ENCODE assay signal across 10 mouse cellular contexts in the genomic region with DNA sequence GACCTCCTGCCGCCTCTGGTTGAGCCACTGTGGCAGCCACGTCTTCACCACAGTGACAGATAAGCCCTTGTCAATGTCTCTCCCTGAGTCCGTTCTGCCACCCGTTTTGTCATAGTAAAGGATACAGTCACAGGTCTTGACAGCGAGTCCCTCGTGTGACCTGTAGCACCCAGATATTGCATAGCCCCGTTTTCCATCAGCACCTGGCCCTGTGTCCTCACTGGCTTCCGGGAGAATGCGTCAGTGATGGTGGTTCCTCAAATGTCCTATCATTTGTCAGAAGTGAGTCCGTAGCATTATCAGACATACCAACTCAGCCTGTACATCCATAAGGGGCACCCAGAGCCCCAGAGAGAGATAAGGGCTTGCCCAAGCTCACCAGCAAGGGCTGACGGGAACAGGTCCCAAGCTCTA. TPM values are rescaled to one million over a fixed set of nuclear protein-coding genes. Genes with fewer than 3 reads are reported as not detected.
DNase-seq lines count a peak whose midpoint lies in the region; ATAC-seq and TF ChIP-seq lines count a peak whose summit lies in the region.
"Had no signal": no experiment of that assay in that cellular context is flagged by ENCODE, and none has a peak within 500 bp of the region (broad histone marks: within the 10 kb centered on the region; RNA-seq: fewer than 3 reads in every experiment).

No protein-coding gene starts in this region.

- DNase-seq in limb, embryonic 10.5 days (ENCODE audit: low spot score) = no peak
- no peak for DNase-seq in heart, postnatal 0 days (ENCODE audit: low spot score)
- DNase-seq in adrenal gland, postnatal 10 days = no peak
- no peak for DNase-seq in embryo, embryonic 10 days (ENCODE audit: low spot score)
- no peak for DNase-seq in adrenal gland, postnatal 25 days

- peaks cover 17% of the 10 kb centered on the region for H3K4me1 ChIP-seq in limb, embryonic 12.5 days (replicated peaks)
- peaks cover 16% of the 10 kb centered on the region for H3K4me1 ChIP-seq in limb, embryonic 10.5 days
- peaks cover 21% of the 10 kb centered on the region for H3K4me1 ChIP-seq in brown adipose tissue, adult 24 weeks (ENCODE audit: control insufficient read depth, insufficient read depth, insufficient read length, low read length)
- peaks cover 29% of the 10 kb centered on the region for H3K4me1 ChIP-seq in heart, postnatal 0 days (ENCODE audit: control insufficient read depth, insufficient read depth)

- no peak for ATAC-seq in limb, embryonic 12.5 days (ENCODE audit: insufficient number of reproducible peaks, insufficient read depth, low FRiP score, low TSS enrichment, low read depth)
- ATAC-seq in heart, postnatal 0 days (ENCODE audit: insufficient read depth, low read depth) = no peak
- ATAC-seq in megakaryocyte progenitor cell, adult 5-6 weeks (replicated peaks; ENCODE audit: poor library complexity) = peak; percentile 53
- ATAC-seq: forebrain, embryonic 14.5 days had no signal

- no peak overlapping the region for H3K9ac ChIP-seq in limb, embryonic 12.5 days (replicated peaks)
- no peak overlapping the region for H3K9ac ChIP-seq in heart, postnatal 0 days (replicated peaks; ENCODE audit: low read depth, low read length)
- H3K9ac ChIP-seq: limb, embryonic 13.5 days had no signal

- WGBS in limb, embryonic 12.5 days = 88% methylated on average over 11 of the region's 11 CpGs
- 87% methylated on average over 11 of the region's 11 CpGs for WGBS in limb, embryonic 10.5 days
- WGBS in heart, postnatal 0 days = 26% methylated on average over 11 of the region's 11 CpGs

- TF ChIP-seq CTCF in heart, postnatal 0 days (IDR thresholded peaks at IDR 0.05; ENCODE audit: low read depth) = no peak

- H3K27ac ChIP-seq in limb, embryonic 12.5 days = 0 out of 2 replicates have a peak overlapping the region, but pooled peaks have one; percentile 12
- H3K27ac ChIP-seq in limb, embryonic 10.5 days = no peak overlapping the region
- H3K27ac ChIP-seq in brown adipose tissue, adult 24 weeks (replicated peaks; ENCODE audit: low read depth, low read length) = peak overlapping the region; percentile 88
- H3K27ac ChIP-seq in heart, postnatal 0 days (ENCODE audit: low read depth) = peak overlapping the region; percentile 95
- H3K27ac ChIP-seq: limb, embryonic 13.5 days had no signal

- no peak for TF ChIP-seq EP300 in heart, postnatal 0 days (IDR thresholded peaks at IDR 0.05; ENCODE audit: low read depth)

- no peak overlapping the region for H3K4me3 ChIP-seq in limb, embryonic 12.5 days (replicated peaks)
- H3K4me3 ChIP-seq in limb, embryonic 10.5 days = no peak overlapping the region
- no peak overlapping the region for H3K4me3 ChIP-seq in brown adipose tissue, adult 24 weeks (ENCODE audit: insufficient read depth, low read depth, low read length)
- H3K4me3 ChIP-seq in heart, postnatal 0 days (ENCODE audit: low read depth, low read length) = no peak overlapping the region
- H3K4me3 ChIP-seq: limb, embryonic 13.5 days had no signal

- H3K9me3 ChIP-seq in limb, embryonic 12.5 days = no peaks in the 10 kb centered on the region
- no peaks in the 10 kb centered on the region; the same call in 1 of the 2 replicates for H3K9me3 ChIP-seq in limb, embryonic 10.5 days (replicated peaks)
- H3K9me3 ChIP-seq in heart, postnatal 0 days (replicated peaks; ENCODE audit: control insufficient read depth, low read length) = no peaks in the 10 kb centered on the region

- no peak overlapping the region for H3K4me2 ChIP-seq in limb, embryonic 12.5 days
- peak overlapping the region; percentile 43 for H3K4me2 ChIP-seq in heart, postnatal 0 days (ENCODE audit: low read depth, low read length)
- H3K4me2 ChIP-seq: limb, embryonic 13.5 days had no signal

- H3K27me3 ChIP-seq in limb, embryonic 12.5 days = no peaks in the 10 kb centered on the region
- no peaks in the 10 kb centered on the region for H3K27me3 ChIP-seq in limb, embryonic 10.5 days (ENCODE audit: low read depth, poor library complexity, severe bottlenecking)
- H3K27me3 ChIP-seq in heart, postnatal 0 days (ENCODE audit: control insufficient read depth, insufficient read depth, low read length) = no peaks in the 10 kb centered on the region
- H3K27me3 ChIP-seq: limb, embryonic 13.5 days had no signal

- H3K36me3 ChIP-seq in limb, embryonic 12.5 days = peaks cover 52% of the 10 kb centered on the region
- peaks cover 51% of the 10 kb centered on the region for H3K36me3 ChIP-seq in limb, embryonic 10.5 days
- peaks cover 16% of the 10 kb centered on the region for H3K36me3 ChIP-seq in heart, postnatal 0 days (replicated peaks; ENCODE audit: control insufficient read depth, insufficient read depth, low read length)

RNA-seq across cellular contexts. Expression of a gene that starts 38.7 kb away (rescaled TPM):
- polyA plus RNA-seq in limb, embryonic 12.5 days (2016; fragmentation: Nextera tagmentation; extraction: Ambion mirVana) = 260 and 298 TPM in 2 replicates
- polyA plus RNA-seq in limb, embryonic 10.5 days (2016; fragmentation: Nextera tagmentation; extraction: Ambion mirVana) = 233 TPM in 2 replicates
- 32.7 and 42.7 TPM in 2 replicates for polyA plus RNA-seq in brown adipose tissue, adult 24 weeks (2012; ENCODE audit: insufficient read depth, insufficient read length, missing spikeins)
- total RNA-seq in heart, postnatal 0 days (2014; rRNA removed; ENCODE audit: low replicate concordance) = 18.6 and 22.6 TPM in 2 replicates
- 85.0 and 99.6 TPM in 2 replicates for polyA plus RNA-seq in heart, postnatal 0 days (2015; fragmentation: Nextera tagmentation; extraction: Ambion mirVana)
- total RNA-seq in megakaryocyte progenitor cell, adult 5-6 weeks (2015) = 204 and 218 TPM in 2 replicates
- 112 and 141 TPM in 2 replicates for total RNA-seq in megakaryocyte progenitor cell, adult 5-6 weeks (2017)
- total RNA-seq in adrenal gland, postnatal 10 days (2021) = 100 to 1,000 TPM; 104 to 137 TPM
- 133 and 151 TPM in 2 replicates for total RNA-seq in adrenal gland, postnatal 25 days (2021)

RNA-seq across cellular contexts. Expression of a gene that starts 41.8 kb away (rescaled TPM):
- polyA plus RNA-seq in limb, embryonic 12.5 days (2016; fragmentation: Nextera tagmentation; extraction: Ambion mirVana) = 191 and 199 TPM in 2 replicates
- polyA plus RNA-seq in limb, embryonic 10.5 days (2016; fragmentation: Nextera tagmentation; extraction: Ambion mirVana) = 208 and 220 TPM in 2 replicates
- 112 and 125 TPM in 2 replicates for polyA plus RNA-seq in brown adipose tissue, adult 24 weeks (2012; ENCODE audit: insufficient read depth, insufficient read length, missing spikeins)
- 239 and 307 TPM in 2 replicates for total RNA-seq in heart, postnatal 0 days (2014; rRNA removed; ENCODE audit: low replicate concordance)
- 213 and 235 TPM in 2 replicates for polyA plus RNA-seq in heart, postnatal 0 days (2015; fragmentation: Nextera tagmentation; extraction: Ambion mirVana)
- 28.2 and 34.1 TPM in 2 replicates for total RNA-seq in megakaryocyte progenitor cell, adult 5-6 weeks (2015)
- 29.9 and 35.1 TPM in 2 replicates for total RNA-seq in megakaryocyte progenitor cell, adult 5-6 weeks (2017)
- total RNA-seq in adrenal gland, postnatal 10 days (2021) = 100 to 1,000 TPM; 109 to 128 TPM
- 65.5 and 72.8 TPM in 2 replicates for total RNA-seq in adrenal gland, postnatal 25 days (2021)
